Mouse (Mus musculus): ENCODE data around the gene Nemp2. TPM values are rescaled to one million over a fixed set of nuclear protein-coding genes. Genes with fewer than 3 reads are reported as not detected.

Gene Nemp2
- total RNA-seq (2015; ENCODE audit: low replicate concordance) (4.6 and 11.2 TPM in 2 replicates), total RNA-seq (2017; ENCODE audit: low replicate concordance) (3.1 and 4.5 TPM in 2 replicates)

GRCm38 (mm10) chr1:52630248-52630936 lies at the start of gene Nemp2:
TSS of gene Nemp2 (plus strand) at chr1:52630703.
- peak; percentile 96 for ATAC-seq (replicated peaks; ENCODE audit: low FRiP score, poor library complexity, severe bottlenecking)

GRCm38 (mm10) chr1:52581744-52582143 lies 48.8 kb upstream of the Nemp2 start:
- ATAC-seq (replicated peaks; ENCODE audit: low FRiP score, poor library complexity, severe bottlenecking), result no peak

GRCm38 (mm10) chr1:52582866-52583265 lies 47.6 kb upstream of the Nemp2 start:
- no peak for ATAC-seq (replicated peaks; ENCODE audit: low FRiP score, poor library complexity, severe bottlenecking)

- ATAC-seq (replicated peaks; ENCODE audit: low FRiP score, poor library complexity, severe bottlenecking), result no peak
These were observed 33.4 kb upstream of the Nemp2 start for GRCm38 (mm10) chr1:52596982-52597646.

GRCm38 (mm10) chr1:52597761-52598160 lies 32.7 kb upstream of the Nemp2 start:
- ATAC-seq (replicated peaks; ENCODE audit: low FRiP score, poor library complexity, severe bottlenecking), result no peak

GRCm38 (mm10) chr1:52598361-52598760 lies 32.1 kb upstream of the Nemp2 start:
- ATAC-seq (replicated peaks; ENCODE audit: low FRiP score, poor library complexity, severe bottlenecking), result no peak

GRCm38 (mm10) chr1:52601496-52601895 lies 29.0 kb upstream of the Nemp2 start:
- ATAC-seq (replicated peaks; ENCODE audit: low FRiP score, poor library complexity, severe bottlenecking), result no peak

GRCm38 (mm10) chr1:52607700-52608099 lies 22.8 kb upstream of the Nemp2 start:
- no peak for ATAC-seq (replicated peaks; ENCODE audit: low FRiP score, poor library complexity, severe bottlenecking)

GRCm38 (mm10) chr1:52608486-52608885 lies 22.0 kb upstream of the Nemp2 start:
- no peak for ATAC-seq (replicated peaks; ENCODE audit: low FRiP score, poor library complexity, severe bottlenecking)

- no peak for ATAC-seq (replicated peaks; ENCODE audit: low FRiP score, poor library complexity, severe bottlenecking)
These were observed 12.3 kb upstream of the Nemp2 start for GRCm38 (mm10) chr1:52618217-52618616.

- ATAC-seq (replicated peaks; ENCODE audit: low FRiP score, poor library complexity, severe bottlenecking), result no peak
These were observed 10.1 kb upstream of the Nemp2 start for GRCm38 (mm10) chr1:52620442-52620841.

- ATAC-seq (replicated peaks; ENCODE audit: low FRiP score, poor library complexity, severe bottlenecking), result peak; percentile 67
These were observed 415 bp downstream of the Nemp2 start for GRCm38 (mm10) chr1:52630937-52631299.

- no peak for ATAC-seq (replicated peaks; ENCODE audit: low FRiP score, poor library complexity, severe bottlenecking)
These were observed 1.1 kb downstream of the Nemp2 start for GRCm38 (mm10) chr1:52631570-52631969.

GRCm38 (mm10) chr1:52634251-52634650 lies 3.7 kb downstream of the Nemp2 start:
- no peak for ATAC-seq (replicated peaks; ENCODE audit: low FRiP score, poor library complexity, severe bottlenecking)

GRCm38 (mm10) chr1:52635932-52636331 lies 5.4 kb downstream of the Nemp2 start:
- no peak for ATAC-seq (replicated peaks; ENCODE audit: low FRiP score, poor library complexity, severe bottlenecking)

- ATAC-seq (replicated peaks; ENCODE audit: low FRiP score, poor library complexity, severe bottlenecking), result no peak
These were observed 7.6 kb downstream of the Nemp2 start for GRCm38 (mm10) chr1:52638101-52638500.

GRCm38 (mm10) chr1:52639090-52639489 lies 8.6 kb downstream of the Nemp2 start:
- ATAC-seq (replicated peaks; ENCODE audit: low FRiP score, poor library complexity, severe bottlenecking), result no peak

- ATAC-seq (replicated peaks; ENCODE audit: low FRiP score, poor library complexity, severe bottlenecking), result no peak
These were observed 9.8 kb downstream of the Nemp2 start for GRCm38 (mm10) chr1:52640266-52640665.

- ATAC-seq (replicated peaks; ENCODE audit: low FRiP score, poor library complexity, severe bottlenecking), result no peak
These were observed 10.2 kb downstream of the Nemp2 start for GRCm38 (mm10) chr1:52640736-52641135.

GRCm38 (mm10) chr1:52648153-52649027 lies 17.9 kb downstream of the Nemp2 start:
- no peak for ATAC-seq (replicated peaks; ENCODE audit: low FRiP score, poor library complexity, severe bottlenecking)
